ENCODE assay signal across 2 mouse cellular contexts in the genomic region with DNA sequence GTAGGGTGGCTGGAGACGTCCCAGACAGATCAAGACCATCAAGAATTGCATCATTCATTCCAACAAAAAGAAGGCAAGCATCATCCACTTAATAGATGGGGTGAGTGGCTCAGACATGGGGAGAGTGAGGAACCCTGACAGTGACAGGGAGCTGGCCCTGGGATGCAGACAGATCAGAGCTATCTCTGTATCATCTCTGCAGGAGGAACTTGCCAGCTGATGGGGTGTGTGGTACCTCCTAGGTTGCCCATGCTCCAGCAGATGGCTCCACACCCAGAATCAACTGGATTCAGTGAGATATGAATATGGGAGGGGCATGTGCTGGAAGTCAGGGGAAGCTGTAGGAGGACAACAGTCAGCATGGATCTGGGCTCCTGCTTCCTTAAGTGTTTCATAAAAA. TPM values are rescaled to one million over a fixed set of nuclear protein-coding genes. Genes with fewer than 3 reads are reported as not detected.
"Had no signal": no experiment of that assay in that cellular context is flagged by ENCODE, and none has a peak within 500 bp of the region (broad histone marks: within the 10 kb centered on the region; RNA-seq: fewer than 3 reads in every experiment).

No protein-coding gene starts in this region.

RNA-seq across cellular contexts. Expression of a gene that starts 59.5 kb away (rescaled TPM):
- polyA plus RNA-seq: liver, embryonic 14.5 days; lung, embryonic 14.5 days had no signal
